Mouse (Mus musculus): ENCODE data around the gene Utp6. TPM values are rescaled to one million over a fixed set of nuclear protein-coding genes. Genes with fewer than 3 reads are reported as not detected.

The Utp6 gene
- total and polyA plus RNA-seq, 3 experiments, result 78.8 to 148 (median 117) TPM

DNA sequence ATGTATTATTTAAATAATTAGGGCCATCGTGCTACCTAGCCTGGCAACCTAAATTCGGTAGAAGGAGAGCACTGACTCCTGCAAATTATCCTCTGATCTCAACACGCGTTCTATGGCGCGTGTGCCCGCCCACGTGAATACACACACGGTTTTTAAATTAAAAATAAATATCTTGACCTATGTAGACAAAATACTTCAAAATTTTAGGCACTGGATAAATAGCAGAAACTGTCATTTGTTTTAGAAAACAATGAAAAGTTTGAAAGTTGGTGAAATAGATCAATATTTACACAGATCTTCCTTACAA lies 640 bp upstream of the Utp6 start:
- H3K4me3 ChIP-seq (replicated peaks in 1 of 3; ENCODE audit: low read depth in 2 of 3, low read length in 2 of 3, poor library complexity in 1 of 3), result peak overlapping the region; percentile 69 to 97 (median 84)
- TF ChIP-seq CTCF (conservative IDR thresholded peaks at IDR 0.05 in 1 of 2, IDR thresholded peaks at IDR 0.05 in 1 of 2; ENCODE audit: low read depth in 2 of 2, low read length in 2 of 2) (no peak), CHD2 (IDR thresholded peaks at IDR 0.05; ENCODE audit: low read length) (no peak), BHLHE40 (IDR thresholded peaks at IDR 0.05; ENCODE audit: low read depth, low read length) (peak; percentile 67; the same call in 1 of the 2 replicates), POLR2A (IDR thresholded peaks at IDR 0.05; ENCODE audit: low read depth, low read length) (no peak), JUND (conservative IDR thresholded peaks at IDR 0.05; ENCODE audit: low read depth, low read length) (0 out of 2 replicates have a peak, but pooled peaks have one; percentile 3), MAX (IDR thresholded peaks at IDR 0.05; ENCODE audit: low read length) (peak; percentile 75), MYC (IDR thresholded peaks at IDR 0.05; ENCODE audit: low read depth, low read length) (peak; percentile 93; the same call in 1 of the 2 replicates), ZMIZ1 (IDR thresholded peaks at IDR 0.05; ENCODE audit: low read depth, low read length) (no peak), POLR2AphosphoS2 (IDR thresholded peaks at IDR 0.05; ENCODE audit: low read depth, low read length) (no peak), PAX5 (IDR thresholded peaks at IDR 0.05; ENCODE audit: low read length) (no peak), ZKSCAN1 (IDR thresholded peaks at IDR 0.05; ENCODE audit: borderline replicate concordance, low read depth, low read length) (no peak), JUN (IDR thresholded peaks at IDR 0.05; ENCODE audit: insufficient read depth, low read depth, low read length) (no peak), ETS1 (conservative IDR thresholded peaks at IDR 0.05; ENCODE audit: low read depth, low read length) (no peak), EP300 (IDR thresholded peaks at IDR 0.05; ENCODE audit: low read length) (no peak; the same call in 1 of the 2 replicates), SMC3 (IDR thresholded peaks at IDR 0.05; ENCODE audit: low read depth, low read length) (no peak), E2F4 (IDR thresholded peaks at IDR 0.05; ENCODE audit: insufficient replicate concordance, low read depth, low read length) (no peak), TCF12 (IDR thresholded peaks at IDR 0.05; ENCODE audit: low read depth, low read length) (no peak), RCOR1 (conservative IDR thresholded peaks at IDR 0.05; ENCODE audit: low read depth, low read length) (no peak), NRF1 (IDR thresholded peaks at IDR 0.05; ENCODE audit: low read depth, low read length) (0 out of 2 replicates have a peak, but pooled peaks have one; percentile 33), USF2 (conservative IDR thresholded peaks at IDR 0.05; ENCODE audit: low read depth, low read length) (no peak), KAT2A (IDR thresholded peaks at IDR 0.05; ENCODE audit: insufficient replicate concordance, low read length) (0 out of 2 replicates have a peak, but pooled peaks have one; percentile 8), MXI1 (IDR thresholded peaks at IDR 0.05; ENCODE audit: low read depth, low read length) (no peak; the same call in none of the 2 replicates), NELFE (IDR thresholded peaks at IDR 0.05; ENCODE audit: low read depth, low read length) (no peak), MEF2A (IDR thresholded peaks at IDR 0.05; ENCODE audit: borderline replicate concordance, low read depth, low read length) (0 out of 2 replicates have a peak, but pooled peaks have one; percentile 5), ZNF384 (IDR thresholded peaks at IDR 0.05; ENCODE audit: low read depth, low read length) (no peak), HCFC1 (IDR thresholded peaks at IDR 0.05; ENCODE audit: low read depth, low read length) (no peak), GABPA (IDR thresholded peaks at IDR 0.05; ENCODE audit: insufficient replicate concordance, low read depth, low read length) (no peak), ZC3H11A (IDR thresholded peaks at IDR 0.05; ENCODE audit: low read depth, low read length) (no peak), IRF4 (IDR thresholded peaks at IDR 0.05; ENCODE audit: low read depth, low read length) (no peak), MAZ (IDR thresholded peaks at IDR 0.05; ENCODE audit: low read depth, low read length) (no peak), MAFK (IDR thresholded peaks at IDR 0.05; ENCODE audit: insufficient replicate concordance, low read length) (no peak), CHD1 (IDR thresholded peaks at IDR 0.05; ENCODE audit: low read depth, low read length) (no peak), ELF1 (IDR thresholded peaks at IDR 0.05; ENCODE audit: low read depth, low read length) (no peak), RAD21 (IDR thresholded peaks at IDR 0.05; ENCODE audit: low read depth, low read length) (no peak), UBTF (IDR thresholded peaks at IDR 0.05; ENCODE audit: low read depth, low read length) (no peak), TBP (conservative IDR thresholded peaks at IDR 0.05; ENCODE audit: low read depth, low read length) (no peak), USF1 (IDR thresholded peaks at IDR 0.05; ENCODE audit: low read depth, low read length) (no peak), SIN3A (IDR thresholded peaks at IDR 0.05; ENCODE audit: low read length) (no peak)
- dilution Hi-C loops (cut with MboI; ENCODE audit: extremely low pct_ligation_motif_present, extremely low pct_unique_long_range_greater_than_20kb, low sequenced_read_pairs), result no loop called here
- peaks cover 2% of the 10 kb centered on the region for H3K27me3 ChIP-seq (replicated peaks)
- H3K79me2 ChIP-seq (replicated peaks; ENCODE audit: control insufficient read depth, extremely low read depth, insufficient read depth, poor library complexity, severe bottlenecking), result peaks cover 27% of the 10 kb centered on the region
- H3K36me3 ChIP-seq (replicated peaks in 1 of 2; ENCODE audit: control insufficient read depth in 1 of 2, insufficient read depth in 1 of 2, low read length in 1 of 2), result peaks cover 14 to 26% of the 10 kb centered on the region in 2 experiments
- in situ Hi-C loops (cut with MboI; ENCODE audit: low pct_ligation_motif_present, low pct_unique_long_range_greater_than_20kb, low sequenced_read_pairs), result no loop called here
- peak overlapping the region; percentile 92 for H3K9ac ChIP-seq (ENCODE audit: insufficient read depth, low read depth)
- no peak for DNase-seq (ENCODE audit: extremely low read depth)
- H3K9me3 ChIP-seq (replicated peaks; ENCODE audit: low read length), result no peaks in the 10 kb centered on the region
- H3K4me1 ChIP-seq (ENCODE audit: control insufficient read depth in 1 of 2, insufficient read depth in 2 of 2), result peaks cover 0 to 34% of the 10 kb centered on the region in 2 experiments; a peak in 2 of 4 replicates
- H3K4me2 ChIP-seq (ENCODE audit: insufficient read depth, low read depth, poor library complexity, severe bottlenecking), result peak overlapping the region; percentile 93
- no peak overlapping the region for H3K27ac ChIP-seq (ENCODE audit: insufficient read depth, low read depth)
